Mouse (Mus musculus): ENCODE data around the gene Cdh4.

DNA sequence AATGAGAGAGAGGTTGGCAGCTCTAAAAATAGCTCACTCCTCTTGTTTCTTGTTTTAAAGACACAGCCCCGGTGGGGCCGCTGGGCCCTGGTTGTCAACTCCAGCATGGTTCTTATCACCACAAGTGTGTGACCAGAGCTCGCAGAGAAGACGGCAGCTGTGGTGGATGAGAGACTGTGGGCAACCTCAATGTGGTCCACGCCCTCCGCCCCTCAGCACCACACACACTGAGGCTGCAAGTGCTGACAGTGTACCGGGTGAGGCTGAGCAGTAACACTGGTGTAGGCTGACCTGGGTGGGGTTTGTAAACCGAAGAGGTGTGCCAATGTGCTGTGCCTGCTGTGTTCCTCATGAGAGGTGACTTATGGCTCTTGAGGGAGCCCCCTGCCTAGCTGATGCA is 327.7 kb downstream of the Cdh4 start:
- TF ChIP-seq ZNF384 (IDR thresholded peaks at IDR 0.05; ENCODE audit: low read depth, low read length) (no peak), HCFC1 (IDR thresholded peaks at IDR 0.05; ENCODE audit: borderline replicate concordance, insufficient read depth, low read length) (no peak), MAFK (IDR thresholded peaks at IDR 0.05; ENCODE audit: insufficient read depth, low read depth, low read length) (no peak), ZC3H11A (IDR thresholded peaks at IDR 0.05; ENCODE audit: borderline replicate concordance, low read depth, low read length) (no peak), CHD2 (IDR thresholded peaks at IDR 0.05; ENCODE audit: low read depth, low read length) (no peak)
